Mouse (Mus musculus) liver, embryonic 14.5 days (tissue): Measurements from ENCODE around the gene Borcs6. TPM values are rescaled to one million over a fixed set of nuclear protein-coding genes. Genes with fewer than 3 reads are reported as not detected.

ENCODE experiments used
- ATAC-seq: fragments of 200-750 bp; cut with Nextera tagmentation; 2 replicates; pipeline ENCODE4 v1.8.0; 2017; ENCODE audit warnings: moderate number of reproducible peaks, mild to moderate bottlenecking, moderate library complexity; ENCODE audit not compliant: insufficient read depth
- DNase-seq, 3 experiments: peaks; one replicate each; pipeline ENCODE4 v3.0.0-alpha.2; 2012 to 2013; ENCODE audit warnings: low read depth in 3 of 3, low spot score in 3 of 3
- H3K27ac ChIP-seq: fragments of 300-500 bp; sonication (generic); 2 replicates; pipeline ENCODE4 v1.5.1; 2014; ENCODE audit warnings: moderate library complexity, mild to moderate bottlenecking, control low read depth, inconsistent platforms
- H3K27me3 ChIP-seq: fragments of 300-500 bp; sonication (generic); 2 replicates; pipeline ENCODE4 v1.6.1; 2014; ENCODE audit warnings: mild to moderate bottlenecking, low read length, moderate library complexity; ENCODE audit not compliant: control insufficient read depth, insufficient read depth
- H3K36me3 ChIP-seq: fragments of 300-500 bp; sonication (generic); replicated peaks from 2 replicates; pipeline ENCODE4 v1.6.1; 2014; ENCODE audit warnings: low read depth; ENCODE audit not compliant: control insufficient read depth, insufficient read depth
- H3K4me1 ChIP-seq, 2 experiments: fragments of 200-500 bp in 1 of 2; fragments of 300-500 bp in 1 of 2; sonication (generic) in 1 of 2; replicated peaks; 2 replicates each; pipeline ENCODE4 v1.6.1; 2012 to 2014; ENCODE audit warnings: antibody characterized with exemption in 1 of 2, inconsistent platforms in 1 of 2, low read length in 1 of 2; ENCODE audit not compliant: control insufficient read depth in 2 of 2, insufficient read depth in 2 of 2
- H3K4me2 ChIP-seq: fragments of 300-500 bp; sonication (generic); 2 replicates; pipeline ENCODE4 v1.6.1; 2014; ENCODE audit warnings: low read depth, mild to moderate bottlenecking, control low read depth, moderate library complexity
- H3K4me3 ChIP-seq, 2 experiments: fragments of 200-500 bp in 1 of 2; fragments of 300-500 bp in 1 of 2; sonication (generic) in 1 of 2; 2 replicates each; pipeline ENCODE4 v1.5.1; 2012 to 2014; ENCODE audit warnings: low read depth in 2 of 2, low read length in 2 of 2, mild to moderate bottlenecking in 2 of 2, control low read depth in 1 of 2, inconsistent platforms in 1 of 2, moderate library complexity in 1 of 2; ENCODE audit not compliant: insufficient read depth in 1 of 2
- H3K9ac ChIP-seq: fragments of 300-500 bp; sonication (generic); replicated peaks from 2 replicates; pipeline ENCODE4 v1.6.1; 2014; ENCODE audit warnings: mild to moderate bottlenecking, control low read depth, moderate library complexity
- H3K9me3 ChIP-seq: fragments of 300-500 bp; sonication (generic); 2 replicates; pipeline ENCODE4 v1.6.1; 2016; ENCODE audit warnings: low read length, mixed read lengths; ENCODE audit not compliant: control insufficient read depth
- CTCF ChIP-seq: IDR thresholded peaks from 2 replicates; pipeline ENCODE4 v1.5.1; 2016; ENCODE audit warnings: antibody characterized with exemption, low read depth, control low read depth
- EP300 ChIP-seq: IDR thresholded peaks from 2 replicates; pipeline ENCODE4 v1.6.1; 2016; ENCODE audit warnings: antibody characterized with exemption, low read depth
- WGBS: fragments of 180-500 bp; shearing (Covaris S2); extraction: QIAGEN DNeasy Blood & Tissue Kit; methylation state at CpG from one replicate; pipeline ENCODE4 v1.1.7; 2014; ENCODE audit not compliant: insufficient replicate concordance; 5-methylcytosine and 5-hydroxymethylcytosine counted together
- polyA plus RNA-seq, 2 experiments: library from polyadenylated mRNA; depleted of rRNA in 1 of 2; stranded (reverse) in 1 of 2; unstranded in 1 of 2; fragments of >200 nt; fragmentation: Nextera tagmentation in 1 of 2; extraction: Ambion mirVana in 1 of 2; gene quantifications; 2 replicates each; pipeline versions ENCODE4 v1.2.1 to v1.2.3; 2012 to 2014

Borcs6 gene
- polyA plus RNA-seq, 2 experiments = 3.0 to 3.4 TPM

- peak overlapping the region; percentile 77 to 80 for H3K4me3 ChIP-seq
- ATAC-seq = no peak
- H3K27me3 ChIP-seq = no peaks in the 10 kb centered on the region
- no peak for TF ChIP-seq EP300
- TF ChIP-seq CTCF = no peak
- H3K36me3 ChIP-seq = no peaks in the 10 kb centered on the region
- peaks cover 7 to 33% of the 10 kb centered on the region in 2 experiments for H3K4me1 ChIP-seq
- H3K4me2 ChIP-seq = peak overlapping the region; percentile 97
- no peak overlapping the region for H3K27ac ChIP-seq
- H3K9me3 ChIP-seq = no peaks in the 10 kb centered on the region
- 29% methylated on average over 17 of the region's 17 CpGs for WGBS
- DNase-seq = no peak
- peak overlapping the region; percentile 88; the same call in 1 of the 2 replicates for H3K9ac ChIP-seq
Observed at GRCm38 (mm10) chr11:69061255-69061912, 1.9 kb downstream of the Borcs6 start.

DNA sequence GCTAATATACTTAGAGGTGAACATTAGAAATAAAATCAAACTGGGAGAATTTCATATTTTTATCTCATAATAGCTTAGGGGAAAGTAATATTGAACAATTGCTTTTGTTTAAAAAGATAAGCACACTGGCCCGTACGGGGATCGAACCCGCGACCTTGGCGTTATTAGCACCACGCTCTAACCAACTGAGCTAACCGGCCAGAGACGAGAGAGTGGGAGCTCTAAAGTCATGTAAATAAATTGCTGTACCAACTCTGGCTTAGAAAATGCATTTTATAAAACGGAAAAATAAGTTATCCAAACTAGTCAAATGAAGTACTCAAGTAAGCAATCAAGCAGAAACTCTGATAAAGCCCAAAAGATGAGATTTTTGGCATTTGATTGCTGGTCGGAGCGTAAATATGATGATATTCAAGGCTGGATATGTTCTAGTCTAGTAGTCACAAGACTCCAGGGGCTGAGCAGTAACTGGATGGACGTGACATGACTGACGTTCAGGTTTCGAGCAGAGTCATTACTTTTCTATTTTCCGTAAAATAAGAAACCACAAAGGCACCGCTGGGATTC, 2.8 kb downstream of the Borcs6 start:
- Histone ChIP-seq H3K27ac (peak overlapping the region; percentile 40), H3K4me2 (peak overlapping the region; percentile 97), H3K36me3 (no peaks in the 10 kb centered on the region), H3K27me3 (no peaks in the 10 kb centered on the region), H3K4me3 (peak overlapping the region; percentile 61 to 65), H3K9me3 (no peaks in the 10 kb centered on the region), H3K4me1 (peaks cover 9 to 39% of the 10 kb centered on the region in 2 experiments), H3K9ac (no peak overlapping the region)
- under 1% methylated on average over 17 of the region's 17 CpGs for WGBS
- TF ChIP-seq CTCF (no peak), EP300 (no peak)
- DNase-seq = peak in 2 of 3 experiments; percentile 62 to 67
- ATAC-seq = 0 out of 2 replicates have a peak, but pooled peaks have one; percentile 17

- no peak for TF ChIP-seq CTCF
- TF ChIP-seq EP300 = peak; percentile 48
- Histone ChIP-seq H3K9me3 (no peaks in the 10 kb centered on the region), H3K4me3 (peak overlapping the region; percentile 65 to 96), H3K27ac (peak overlapping the region; percentile 69; the same call in 1 of the 2 replicates), H3K4me1 (peaks cover 11 to 44% of the 10 kb centered on the region in 2 experiments), H3K4me2 (peak overlapping the region; percentile 71), H3K27me3 (no peaks in the 10 kb centered on the region), H3K9ac (peak overlapping the region; percentile 69), H3K36me3 (no peaks in the 10 kb centered on the region)
- peak; percentile 72 for ATAC-seq
- DNase-seq = peak; percentile 84 to 88 (median 84)
- WGBS = 0% methylated on average over 19 of the region's 19 CpGs
Observed at GRCm38 (mm10) chr11:69062761-69063224, 3.3 kb downstream of the Borcs6 start.

- H3K4me1 ChIP-seq = peaks cover 6 to 41% of the 10 kb centered on the region in 2 experiments; a peak in 3 of 4 replicates
- peak; percentile 34; the same call in 1 of the 2 replicates for ATAC-seq
- WGBS = under 1% methylated on average over 31 of the region's 31 CpGs
Observed at GRCm38 (mm10) chr11:69063413-69064201, 4.1 kb downstream of the Borcs6 start.

More at GRCm38 (mm10) chr11:69063413-69064201, 4.1 kb downstream of the Borcs6 start:
- no peaks in the 10 kb centered on the region for H3K27me3 ChIP-seq
- DNase-seq = peak in 1 of 3 experiments; percentile 54
- no peaks in the 10 kb centered on the region for H3K9me3 ChIP-seq
- peak overlapping the region; percentile 71 for H3K4me2 ChIP-seq
- H3K36me3 ChIP-seq = no peaks in the 10 kb centered on the region
- peak overlapping the region; percentile 6 for H3K27ac ChIP-seq
- no peak for TF ChIP-seq CTCF
- peak; percentile 24; the same call in 1 of the 2 replicates for TF ChIP-seq EP300
- H3K9ac ChIP-seq = peak overlapping the region; percentile 69
- H3K4me3 ChIP-seq = peak overlapping the region; percentile 65 to 98
